Mouse (Mus musculus) heart, embryonic 16.5 days (tissue): ENCODE measurements around the gene Ripply3. TPM values are rescaled to one million over a fixed set of nuclear protein-coding genes. Genes with fewer than 3 reads are reported as not detected.
A peak's percentile ranks its signal among the peaks of the same experiment; 100 is the strongest.

Experiments
- ATAC-seq: fragments of 200-750 bp; cut with Nextera tagmentation; replicated peaks from 2 replicates; pipeline ENCODE4 v1.8.0; 2017; ENCODE audit warnings: moderate number of reproducible peaks; ENCODE audit not compliant: insufficient read depth, low FRiP score; ENCODE audit errors: extremely low read depth
- H3K27ac ChIP-seq: fragments of 300-500 bp; sonication (generic); 2 replicates; pipeline ENCODE4 v1.5.1; 2014; ENCODE audit warnings: mild to moderate bottlenecking, low read length, control low read depth, moderate library complexity
- H3K27me3 ChIP-seq: fragments of 300-500 bp; sonication (generic); 2 replicates; pipeline ENCODE4 v1.6.1; 2014; ENCODE audit warnings: low read length, mixed read lengths; ENCODE audit not compliant: control insufficient read depth, insufficient read depth
- H3K36me3 ChIP-seq: fragments of 300-500 bp; sonication (generic); 2 replicates; pipeline ENCODE4 v1.6.1; 2014; ENCODE audit not compliant: control insufficient read depth, insufficient read depth
- H3K4me1 ChIP-seq: fragments of 300-500 bp; sonication (generic); 2 replicates; pipeline ENCODE4 v1.6.1; 2014; ENCODE audit warnings: low read length, mixed read lengths; ENCODE audit not compliant: control insufficient read depth, insufficient read depth
- H3K4me2 ChIP-seq: fragments of 300-500 bp; sonication (generic); 2 replicates; pipeline ENCODE4 v1.6.1; 2014; ENCODE audit warnings: low read depth, mild to moderate bottlenecking, control low read depth, low read length
- H3K4me3 ChIP-seq: fragments of 300-500 bp; sonication (generic); 2 replicates; pipeline ENCODE4 v1.5.1; 2014; ENCODE audit warnings: mild to moderate bottlenecking, control low read depth, low read length
- H3K9ac ChIP-seq: fragments of 300-500 bp; sonication (generic); 2 replicates; pipeline ENCODE4 v1.6.1; 2014; ENCODE audit warnings: low read length, control low read depth
- H3K9me3 ChIP-seq: fragments of 300-500 bp; sonication (generic); replicated peaks from 2 replicates; pipeline ENCODE4 v1.6.1; 2016; ENCODE audit warnings: low read length; ENCODE audit not compliant: control insufficient read depth
- WGBS: fragments of 180-500 bp; shearing (Covaris S2); extraction: QIAGEN DNeasy Blood & Tissue Kit; methylation state at CpG from one replicate; pipeline ENCODE4 v1.1.7; 2014; 5-methylcytosine and 5-hydroxymethylcytosine counted together
- polyA plus RNA-seq: library from polyadenylated mRNA; unstranded; fragments of >200 nt; fragmentation: Nextera tagmentation; extraction: Ambion mirVana; gene quantifications from 2 replicates; pipeline ENCODE4 v1.2.1, GENCODE M21; 2015

Gene Ripply3
- polyA plus RNA-seq, 1 experiment from 2014 or later = 4.9 TPM

DNA sequence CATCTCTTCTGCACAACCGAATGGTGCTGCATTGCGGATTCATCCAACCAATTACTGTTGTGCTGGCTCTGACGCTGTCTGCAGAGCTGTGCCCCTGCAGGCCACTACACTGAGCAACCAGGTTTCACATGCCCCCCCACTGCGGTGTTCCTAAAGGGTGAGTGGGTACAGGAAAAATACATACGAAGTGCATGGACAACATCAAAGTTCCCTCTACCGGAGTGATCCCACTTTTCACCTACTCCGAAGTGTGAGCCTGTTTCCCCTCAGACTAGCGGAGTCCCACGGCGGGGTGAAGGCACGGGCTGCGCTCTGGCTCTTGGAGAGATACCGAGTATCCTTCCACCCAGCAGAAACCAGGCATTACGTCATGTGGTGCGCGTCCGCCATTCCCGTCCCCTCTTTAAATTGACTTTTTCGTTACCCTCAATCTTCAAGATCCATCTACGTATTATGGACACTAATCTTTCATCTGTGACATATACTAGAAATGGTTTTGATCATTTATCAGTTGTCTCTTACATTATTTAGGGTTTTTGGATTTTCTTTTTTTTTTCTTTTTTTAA, 15.5 kb upstream of the Ripply3 start:
- peak overlapping the region; percentile 69 for H3K4me3 ChIP-seq
- no peaks in the 10 kb centered on the region for H3K27me3 ChIP-seq
- no peaks in the 10 kb centered on the region for H3K36me3 ChIP-seq
- H3K4me2 ChIP-seq = peak overlapping the region; percentile 58
- H3K4me1 ChIP-seq = peaks cover 9% of the 10 kb centered on the region
- peak; percentile 84 for ATAC-seq
- H3K9ac ChIP-seq = peak overlapping the region; percentile 79
- H3K27ac ChIP-seq = peak overlapping the region; percentile 97
- no peaks in the 10 kb centered on the region for H3K9me3 ChIP-seq
- 0% methylated on average over 20 of the region's 20 CpGs for WGBS

DNA sequence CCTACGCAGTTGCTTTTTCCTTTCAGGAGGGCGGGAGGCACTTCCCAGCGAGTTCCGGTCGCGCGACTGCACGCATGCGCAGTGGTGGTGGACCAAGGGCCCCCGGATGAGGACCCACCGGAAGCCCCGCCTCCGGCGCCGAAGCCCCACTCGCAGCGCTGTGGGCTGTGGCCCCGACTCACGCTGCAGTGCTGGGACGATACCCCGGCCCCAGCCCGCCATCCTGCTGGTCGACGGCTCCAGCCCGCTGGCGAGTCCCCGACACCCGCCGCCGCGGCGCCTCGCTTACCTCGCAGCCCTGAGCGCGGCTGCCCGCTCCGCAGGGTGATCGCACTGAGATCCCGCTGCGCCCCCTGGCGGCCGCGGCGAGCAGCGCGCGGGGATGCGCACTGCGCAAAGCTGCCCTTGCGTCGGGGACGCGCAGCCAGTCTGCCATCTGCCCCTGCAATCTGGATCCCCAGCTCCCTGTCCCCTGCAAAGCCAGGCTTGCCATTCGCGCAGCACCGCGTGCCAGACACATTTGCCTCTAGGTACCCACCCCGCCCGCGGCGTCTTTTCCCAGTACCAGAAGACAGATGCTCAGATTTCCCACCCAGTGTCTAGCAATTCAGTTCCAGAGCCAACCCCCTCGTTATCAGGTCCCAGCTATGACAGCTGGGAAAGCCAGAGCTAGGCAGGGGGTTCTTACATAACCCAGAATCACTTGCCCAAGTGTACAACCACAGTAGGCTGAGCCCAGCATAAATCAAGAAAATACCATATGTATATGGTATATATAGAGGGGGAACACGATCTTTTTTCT, 14.8 kb upstream of the Ripply3 start, which contains the start of gene Hlcs:
Gene Hlcs, minus strand, starts transcription at position 343 of the 802 bp plus-strand sequence.
- H3K4me2 ChIP-seq = peak within 1 kb of the TSS; percentile 92

DNA sequence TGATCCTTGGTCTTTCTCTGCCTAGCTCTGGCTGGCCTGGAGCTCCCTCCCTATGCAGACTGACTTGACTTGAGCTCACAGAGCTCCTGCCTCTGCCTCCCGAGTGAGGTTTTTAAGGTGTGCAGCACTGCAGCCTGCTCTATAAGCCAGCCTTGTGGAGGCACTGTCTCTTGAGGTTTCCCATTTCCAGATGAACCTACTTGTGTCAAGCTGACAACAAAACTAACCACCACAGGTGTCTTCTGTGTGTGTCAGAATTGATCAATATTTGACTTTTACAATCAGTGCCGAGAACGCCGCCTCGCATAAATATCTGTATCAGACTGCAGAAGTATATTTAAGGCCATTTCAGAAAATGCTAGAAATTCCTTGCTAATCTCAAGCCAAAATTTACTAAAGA, 13.6 kb upstream of the Ripply3 start:
- Histone ChIP-seq H3K9me3 (no peaks in the 10 kb centered on the region), H3K27me3 (no peaks in the 10 kb centered on the region), H3K36me3 (no peaks in the 10 kb centered on the region), H3K4me2 (no peak overlapping the region), H3K4me1 (peaks cover 7% of the 10 kb centered on the region), H3K9ac (no peak overlapping the region), H3K27ac (no peak overlapping the region), H3K4me3 (no peak overlapping the region)
- ATAC-seq = no peak
- WGBS = 92% methylated on average over 5 of the region's 5 CpGs

More for the DNA sequence above, 14.8 kb upstream of the Ripply3 start, which contains the start of gene Hlcs:
- H3K9me3 ChIP-seq = no peaks in the 10 kb centered on the region
- no peaks in the 10 kb centered on the region for H3K36me3 ChIP-seq
- peak; percentile 93 for ATAC-seq
- peak within 1 kb of the TSS; percentile 97 for H3K27ac ChIP-seq
- H3K27me3 ChIP-seq = no peaks in the 10 kb centered on the region
- under 1% methylated on average over 64 of the region's 64 CpGs for WGBS
- peaks cover 9% of the 10 kb centered on the region for H3K4me1 ChIP-seq
- peak within 1 kb of the TSS; percentile 88 for H3K9ac ChIP-seq
- H3K4me3 ChIP-seq = peak within 1 kb of the TSS; percentile 69

DNA sequence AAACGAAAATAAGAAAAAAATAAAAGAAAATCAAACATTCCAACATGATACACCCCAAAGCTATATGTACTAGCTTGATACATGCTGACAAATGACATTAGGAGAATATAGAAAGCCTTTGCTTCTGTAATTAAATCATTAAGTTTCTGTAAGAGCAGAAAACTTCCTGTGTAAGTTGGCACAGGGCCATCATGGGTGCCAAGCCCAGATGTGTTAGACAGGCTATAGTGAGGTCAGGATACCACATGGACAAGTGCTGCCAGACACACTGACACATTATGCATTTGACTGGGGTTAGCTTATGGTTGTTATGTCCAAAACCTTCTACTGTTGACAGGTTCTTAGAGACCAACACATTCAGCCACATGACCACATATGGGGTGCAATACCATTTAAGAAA, 13.0 kb upstream of the Ripply3 start:
- no peaks in the 10 kb centered on the region for H3K9me3 ChIP-seq
- no peaks in the 10 kb centered on the region for H3K27me3 ChIP-seq
- no peak overlapping the region for H3K4me2 ChIP-seq
- no peak for ATAC-seq
- H3K9ac ChIP-seq = no peak overlapping the region
- H3K27ac ChIP-seq = no peak overlapping the region
- WGBS = 33% methylated on average over 1 of the region's 1 CpGs
- H3K4me3 ChIP-seq = no peak overlapping the region
- no peaks in the 10 kb centered on the region for H3K36me3 ChIP-seq
- H3K4me1 ChIP-seq = peaks cover 7% of the 10 kb centered on the region

DNA sequence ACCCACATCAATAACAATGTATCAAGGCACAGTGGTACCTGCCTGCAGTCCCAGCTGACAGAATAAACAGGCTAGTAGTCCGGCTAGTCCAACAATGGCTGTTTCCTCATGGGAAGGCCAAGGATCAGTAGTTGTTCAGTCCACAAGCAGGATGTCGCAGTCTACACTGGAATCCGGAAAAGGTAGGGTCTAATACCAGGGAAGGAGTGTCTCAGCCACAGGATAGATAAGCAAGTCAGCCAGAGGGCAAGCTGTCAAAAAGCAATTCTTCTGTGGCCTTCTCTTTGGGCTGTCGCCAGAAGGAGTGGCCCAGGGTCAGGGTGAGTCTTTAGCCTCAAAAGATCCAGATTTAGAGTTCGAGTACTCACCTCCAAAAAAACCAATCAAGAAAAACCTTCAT, 10.5 kb upstream of the Ripply3 start:
- no peak overlapping the region for H3K4me2 ChIP-seq
- no peak overlapping the region for H3K27ac ChIP-seq
- no peaks in the 10 kb centered on the region for H3K27me3 ChIP-seq
- ATAC-seq = no peak
- H3K36me3 ChIP-seq = no peaks in the 10 kb centered on the region
- no peak overlapping the region for H3K4me3 ChIP-seq
- H3K4me1 ChIP-seq = peaks cover 4% of the 10 kb centered on the region; the same call in 1 of the 2 replicates
- no peak overlapping the region for H3K9ac ChIP-seq
- 56% methylated on average over 5 of the region's 5 CpGs for WGBS
- H3K9me3 ChIP-seq = 0 out of 2 replicates have a peak, but pooled peaks cover 3% of the 10 kb centered on the region

DNA sequence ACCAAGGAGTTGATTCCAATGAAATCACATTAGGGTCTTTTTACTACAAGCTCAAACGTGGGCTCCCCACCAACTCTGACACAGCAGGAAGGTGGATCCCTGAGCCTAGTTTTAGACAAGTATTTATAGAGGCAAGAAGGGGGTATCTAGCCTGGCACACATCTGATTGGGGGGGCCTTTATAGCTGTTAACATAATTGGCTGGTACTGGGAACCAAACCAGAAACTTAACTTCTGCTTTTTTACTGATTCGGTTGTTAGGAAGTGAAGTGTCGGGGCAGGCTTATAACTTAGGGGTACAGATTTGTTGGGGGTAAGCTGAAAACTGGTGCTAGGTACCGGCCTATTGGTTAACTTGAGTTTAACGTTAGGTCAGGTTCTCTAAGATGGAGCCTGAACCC, 8.0 kb upstream of the Ripply3 start:
- H3K4me3 ChIP-seq = no peak overlapping the region
- H3K4me2 ChIP-seq = no peak overlapping the region
- no peak for ATAC-seq
- H3K36me3 ChIP-seq = no peaks in the 10 kb centered on the region
- H3K4me1 ChIP-seq = no peaks in the 10 kb centered on the region
- H3K9ac ChIP-seq = no peak overlapping the region
- no peaks in the 10 kb centered on the region for H3K27me3 ChIP-seq
- WGBS = 77% methylated on average over 5 of the region's 5 CpGs
- no peak overlapping the region for H3K27ac ChIP-seq
- 0 out of 2 replicates have a peak, but pooled peaks cover 3% of the 10 kb centered on the region for H3K9me3 ChIP-seq

DNA sequence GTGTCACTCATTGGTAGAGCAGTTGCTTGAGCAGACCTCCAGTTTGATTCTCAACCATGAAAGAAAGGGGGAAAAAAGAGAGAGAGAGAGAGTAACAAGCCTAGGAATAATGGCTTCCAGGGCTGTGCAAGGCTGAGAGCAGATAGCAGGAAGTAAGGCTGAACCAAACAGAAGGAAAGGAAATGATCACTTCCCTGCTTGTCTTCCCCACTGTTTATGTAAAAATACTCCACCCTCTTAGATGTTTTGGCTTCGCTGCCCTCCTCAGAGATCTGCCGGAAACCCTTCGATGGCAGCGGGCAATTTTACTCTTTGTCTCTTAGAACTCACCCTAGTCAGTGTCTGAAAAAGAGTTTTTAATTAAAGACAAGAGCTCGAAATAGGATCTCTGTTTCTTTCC, 4.5 kb upstream of the Ripply3 start:
- 0 out of 2 replicates have a peak, but pooled peaks cover 3% of the 10 kb centered on the region for H3K9me3 ChIP-seq
- no peak overlapping the region for H3K4me3 ChIP-seq
- no peaks in the 10 kb centered on the region for H3K27me3 ChIP-seq
- H3K36me3 ChIP-seq = no peaks in the 10 kb centered on the region
- no peak overlapping the region for H3K4me2 ChIP-seq
- peaks cover 4% of the 10 kb centered on the region for H3K4me1 ChIP-seq
- no peak overlapping the region for H3K9ac ChIP-seq
- no peak for ATAC-seq
- 54% methylated on average over 5 of the region's 5 CpGs for WGBS
- H3K27ac ChIP-seq = no peak overlapping the region; the same call in 1 of the 2 replicates

DNA sequence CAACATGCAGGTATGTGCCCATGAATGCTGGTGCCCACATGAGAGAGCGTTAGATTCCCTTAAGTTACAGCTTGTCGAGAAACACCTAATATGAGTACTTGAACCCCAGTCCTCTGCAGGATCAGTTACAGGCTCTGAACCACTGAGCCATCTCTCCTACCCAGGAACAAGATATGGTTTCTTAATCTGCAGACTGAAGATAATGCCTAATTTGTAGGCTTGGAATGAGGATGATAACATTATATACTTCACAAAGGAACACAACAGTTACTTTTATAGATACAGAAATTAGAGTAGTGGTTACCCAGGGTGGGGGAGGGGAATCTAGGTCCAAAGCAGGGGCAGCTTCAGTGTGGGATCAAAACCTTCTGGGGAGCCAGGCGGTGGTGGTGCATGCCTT, 2.2 kb upstream of the Ripply3 start:
- Histone ChIP-seq H3K9ac (no peak overlapping the region), H3K27me3 (no peaks in the 10 kb centered on the region; the same call in 1 of the 2 replicates), H3K36me3 (no peaks in the 10 kb centered on the region), H3K4me1 (peaks cover 5% of the 10 kb centered on the region), H3K9me3 (0 out of 2 replicates have a peak, but pooled peaks cover 3% of the 10 kb centered on the region), H3K27ac (no peak overlapping the region), H3K4me3 (no peak overlapping the region), H3K4me2 (no peak overlapping the region)
- ATAC-seq = no peak
- 87% methylated on average over 3 of the region's 3 CpGs for WGBS
